In genomic region chr10:121855863-121856446, GRCm38 (mm10) we compare ENCODE assay signal across 12 mouse cellular contexts.
DNase-seq lines count a peak whose midpoint lies in the region; TF ChIP-seq lines count a peak whose summit lies in the region.
"Had no signal": no experiment of that assay in that cellular context is flagged by ENCODE, and none has a peak within 500 bp of the region (broad histone marks: within the 10 kb centered on the region; RNA-seq: fewer than 3 reads in every experiment).

No protein-coding gene starts in this region.

- no peak overlapping the region for H3K27ac ChIP-seq in gastrocnemius, adult 2 months
- H3K27ac ChIP-seq in thymus, adult 2 months (ENCODE audit: control insufficient read depth, insufficient read depth, low read length): no peak overlapping the region
- no peak overlapping the region for H3K27ac ChIP-seq in cortical plate, adult 2 months (ENCODE audit: insufficient read depth, low read length)
- H3K27ac ChIP-seq: forebrain, embryonic 10.5 days; hindbrain, embryonic 12.5 days; limb, embryonic 15.5 days; midbrain, embryonic 13.5 days had no signal

- no peak for TF ChIP-seq POLR2A in thymus, adult 2 months (IDR thresholded peaks at IDR 0.05; ENCODE audit: control insufficient read depth, extremely low read depth, insufficient read depth, low read length, poor library complexity)
- no peak for TF ChIP-seq POLR2A in cortical plate, adult 2 months (IDR thresholded peaks at IDR 0.05; ENCODE audit: extremely low read depth, insufficient read depth, low read length)

- DNase-seq in gastrocnemius, adult 2 months: no peak
- no peak for DNase-seq in gastrocnemius, adult 18-20 months (ENCODE audit: low spot score)
- peak; percentile 24 for DNase-seq in thymus, adult 2 months
- no peak for DNase-seq in thymus, postnatal 0 days (ENCODE audit: low spot score)
- peak; percentile 50 for DNase-seq in thymus, postnatal 4 days
- DNase-seq in neural tube, embryonic 10.5 days (ENCODE audit: extremely low spot score, low spot score): no peak
- DNase-seq in right cerebral cortex, postnatal 14 days: no peak

- H3K4me1 ChIP-seq in thymus, adult 2 months (replicated peaks; ENCODE audit: control insufficient read depth, insufficient read depth, low read length): no peaks in the 10 kb centered on the region
- no peaks in the 10 kb centered on the region; the same call in 1 of the 2 replicates for H3K4me1 ChIP-seq in cortical plate, adult 2 months (ENCODE audit: control insufficient read depth, insufficient read depth, low read length)

- TF ChIP-seq CTCF in gastrocnemius, adult 2 months (IDR thresholded peaks at IDR 0.05): peak; percentile 45
- no peak for TF ChIP-seq CTCF in thymus, adult 2 months (IDR thresholded peaks at IDR 0.05; ENCODE audit: borderline replicate concordance, control insufficient read depth, extremely low read depth, insufficient read depth, low read length, poor library complexity)
- 0 out of 2 replicates have a peak, but pooled peaks have one; percentile 20 for TF ChIP-seq CTCF in cortical plate, adult 2 months (IDR thresholded peaks at IDR 0.05; ENCODE audit: extremely low read depth, insufficient read depth, low read length)

- H3K4me3 ChIP-seq in gastrocnemius, adult 2 months: no peak overlapping the region
- H3K4me3 ChIP-seq in thymus, adult 2 months (ENCODE audit: control insufficient read depth, insufficient read depth, low read length): no peak overlapping the region
- H3K4me3 ChIP-seq in cortical plate, adult 2 months (ENCODE audit: insufficient read depth, low read length): no peak overlapping the region
- H3K4me3 ChIP-seq: forebrain, embryonic 10.5 days; hindbrain, embryonic 12.5 days; limb, embryonic 15.5 days; midbrain, embryonic 13.5 days had no signal

- H3K36me3 ChIP-seq in thymus, adult 2 months (ENCODE audit: control insufficient read depth, insufficient read depth, low read length): no peaks in the 10 kb centered on the region

- intact Hi-C loops in gastrocnemius, adult 2 months (cut with DNase I): no loop called here

- WGBS in thymus, adult 2 months: 94% methylated on average over 7 of the region's 7 CpGs

- H3K27me3 ChIP-seq in thymus, adult 2 months (ENCODE audit: control insufficient read depth, insufficient read depth, low read length): no peaks in the 10 kb centered on the region
- H3K27me3 ChIP-seq: hindbrain, embryonic 12.5 days; limb, embryonic 15.5 days; midbrain, embryonic 13.5 days had no signal

Comparison
In these comparisons a context has a peak if more than half of its experiments do, and no peak if none do; other contexts are left out.
1. DNase-seq: peak in thymus, adult 2 months (single experiment) and thymus, postnatal 4 days (single experiment); none in gastrocnemius, adult 2 months (single experiment), gastrocnemius, adult 18-20 months (single experiment), thymus, postnatal 0 days (single experiment), neural tube, embryonic 10.5 days (single experiment) and right cerebral cortex, postnatal 14 days (single experiment).